Mouse (Mus musculus): Measurements from ENCODE around the gene Mfsd6. TPM values are rescaled to one million over a fixed set of nuclear protein-coding genes. Genes with fewer than 3 reads are reported as not detected.
A peak's percentile ranks its signal among the peaks of the same experiment; 100 is the strongest.

The Mfsd6 gene
- total and polyA plus RNA-seq, 2 experiments from 2014 or later: 11.2 to 59.5 TPM

GRCm38 (mm10) chr1:52753828-52754227 is 26.6 kb upstream of the Mfsd6 start:
- WGBS: 80% methylated on average over 2 of the region's 2 CpGs
- no peak for TF ChIP-seq CTCF (IDR thresholded peaks at IDR 0.05)
- DNase-seq (ENCODE audit: low spot score) (no peak), ATAC-seq (ENCODE audit: low FRiP score) (no peak)
- Histone ChIP-seq H3K9me3 (ENCODE audit: low read length) (no peaks in the 10 kb centered on the region), H3K4me1 (ENCODE audit: insufficient read depth, low read length) (no peaks in the 10 kb centered on the region), H3K27ac (ENCODE audit: low read depth, low read length) (no peak overlapping the region), H3K27me3 (ENCODE audit: insufficient read depth, low read length) (no peaks in the 10 kb centered on the region), H3K4me2 (ENCODE audit: low read depth, low read length, poor library complexity, severe bottlenecking) (no peak overlapping the region), H3K9ac (replicated peaks; ENCODE audit: low read length, poor library complexity, severe bottlenecking) (no peak overlapping the region), H3K4me3 (ENCODE audit: low read depth, low read length) (no peak overlapping the region), H3K36me3 (ENCODE audit: insufficient read depth, low read length) (no peaks in the 10 kb centered on the region)

- Histone ChIP-seq H3K9me3 (ENCODE audit: low read length) (no peaks in the 10 kb centered on the region), H3K4me3 (ENCODE audit: low read depth, low read length) (no peak overlapping the region), H3K27ac (ENCODE audit: low read depth, low read length) (no peak overlapping the region), H3K9ac (replicated peaks; ENCODE audit: low read length, poor library complexity, severe bottlenecking) (no peak overlapping the region), H3K4me2 (ENCODE audit: low read depth, low read length, poor library complexity, severe bottlenecking) (no peak overlapping the region), H3K4me1 (ENCODE audit: insufficient read depth, low read length) (no peaks in the 10 kb centered on the region), H3K36me3 (ENCODE audit: insufficient read depth, low read length) (no peaks in the 10 kb centered on the region), H3K27me3 (ENCODE audit: insufficient read depth, low read length) (no peaks in the 10 kb centered on the region)
- 72% methylated on average over 3 of the region's 3 CpGs for WGBS
- DNase-seq (ENCODE audit: low spot score) (no peak), ATAC-seq (ENCODE audit: low FRiP score) (no peak)
- no peak for TF ChIP-seq CTCF (IDR thresholded peaks at IDR 0.05)
Observed at GRCm38 (mm10) chr1:52752706-52753105, 25.4 kb upstream of the Mfsd6 start.

- Histone ChIP-seq H3K9ac (replicated peaks; ENCODE audit: low read length, poor library complexity, severe bottlenecking) (no peak overlapping the region), H3K36me3 (ENCODE audit: insufficient read depth, low read length) (no peaks in the 10 kb centered on the region), H3K4me2 (ENCODE audit: low read depth, low read length, poor library complexity, severe bottlenecking) (no peak overlapping the region), H3K9me3 (ENCODE audit: low read length) (no peaks in the 10 kb centered on the region), H3K4me1 (ENCODE audit: insufficient read depth, low read length) (no peaks in the 10 kb centered on the region), H3K4me3 (ENCODE audit: low read depth, low read length) (no peak overlapping the region), H3K27ac (ENCODE audit: low read depth, low read length) (no peak overlapping the region), H3K27me3 (ENCODE audit: insufficient read depth, low read length) (no peaks in the 10 kb centered on the region)
- WGBS: 95% methylated on average over 1 of the region's 1 CpGs
- no peak for TF ChIP-seq CTCF (IDR thresholded peaks at IDR 0.05)
- ATAC-seq (ENCODE audit: low FRiP score): no peak
- DNase-seq (ENCODE audit: low spot score): no peak
Observed at GRCm38 (mm10) chr1:52751634-52752033, 24.4 kb upstream of the Mfsd6 start.

- ATAC-seq (ENCODE audit: low FRiP score) (no peak), DNase-seq (ENCODE audit: low spot score) (no peak)
- WGBS: 92% methylated on average over 1 of the region's 1 CpGs
- no peak overlapping the region for H3K4me3 ChIP-seq (ENCODE audit: low read depth, low read length)
- H3K27me3 ChIP-seq (ENCODE audit: insufficient read depth, low read length): no peaks in the 10 kb centered on the region
- no peak for TF ChIP-seq CTCF (IDR thresholded peaks at IDR 0.05)
- H3K9me3 ChIP-seq (ENCODE audit: low read length): no peaks in the 10 kb centered on the region
- H3K9ac ChIP-seq (replicated peaks; ENCODE audit: low read length, poor library complexity, severe bottlenecking): no peak overlapping the region
- no peaks in the 10 kb centered on the region for H3K4me1 ChIP-seq (ENCODE audit: insufficient read depth, low read length)
- H3K36me3 ChIP-seq (ENCODE audit: insufficient read depth, low read length): no peaks in the 10 kb centered on the region
- H3K27ac ChIP-seq (ENCODE audit: low read depth, low read length): no peak overlapping the region
- no peak overlapping the region for H3K4me2 ChIP-seq (ENCODE audit: low read depth, low read length, poor library complexity, severe bottlenecking)
Observed at GRCm38 (mm10) chr1:52749978-52750377, 22.7 kb upstream of the Mfsd6 start.

- H3K27me3 ChIP-seq (ENCODE audit: insufficient read depth, low read length): no peaks in the 10 kb centered on the region
- no peak overlapping the region for H3K4me2 ChIP-seq (ENCODE audit: low read depth, low read length, poor library complexity, severe bottlenecking)
- no peak overlapping the region for H3K9ac ChIP-seq (replicated peaks; ENCODE audit: low read length, poor library complexity, severe bottlenecking)
- H3K36me3 ChIP-seq (ENCODE audit: insufficient read depth, low read length): no peaks in the 10 kb centered on the region
- 22% methylated on average over 3 of the region's 3 CpGs for WGBS
- H3K27ac ChIP-seq (ENCODE audit: low read depth, low read length): no peak overlapping the region
- H3K4me1 ChIP-seq (ENCODE audit: insufficient read depth, low read length): no peaks in the 10 kb centered on the region
- no peaks in the 10 kb centered on the region for H3K9me3 ChIP-seq (ENCODE audit: low read length)
- peak; percentile 86 for TF ChIP-seq CTCF (IDR thresholded peaks at IDR 0.05)
- no peak for ATAC-seq (ENCODE audit: low FRiP score)
- peak; percentile 72 for DNase-seq (ENCODE audit: low spot score)
- no peak overlapping the region for H3K4me3 ChIP-seq (ENCODE audit: low read depth, low read length)
Observed at GRCm38 (mm10) chr1:52748260-52748659, 21.0 kb upstream of the Mfsd6 start.

GRCm38 (mm10) chr1:52742567-52742966 is 15.3 kb upstream of the Mfsd6 start:
- ATAC-seq (ENCODE audit: low FRiP score): no peak
- no peaks in the 10 kb centered on the region for H3K4me1 ChIP-seq (ENCODE audit: insufficient read depth, low read length)
- H3K27ac ChIP-seq (ENCODE audit: low read depth, low read length): no peak overlapping the region
- no peak for TF ChIP-seq CTCF (IDR thresholded peaks at IDR 0.05)
- H3K4me2 ChIP-seq (ENCODE audit: low read depth, low read length, poor library complexity, severe bottlenecking): no peak overlapping the region
- no peak for DNase-seq (ENCODE audit: low spot score)
- H3K4me3 ChIP-seq (ENCODE audit: low read depth, low read length): no peak overlapping the region
- no peaks in the 10 kb centered on the region for H3K36me3 ChIP-seq (ENCODE audit: insufficient read depth, low read length)
- WGBS: 85% methylated on average over 5 of the region's 5 CpGs
- H3K9ac ChIP-seq (replicated peaks; ENCODE audit: low read length, poor library complexity, severe bottlenecking): no peak overlapping the region
- no peaks in the 10 kb centered on the region for H3K9me3 ChIP-seq (ENCODE audit: low read length)
- H3K27me3 ChIP-seq (ENCODE audit: insufficient read depth, low read length): no peaks in the 10 kb centered on the region

Data from midbrain, postnatal 0 days (tissue).